Mouse (Mus musculus): ENCODE measurements around the gene Ndrg4. TPM values are rescaled to one million over a fixed set of nuclear protein-coding genes. Genes with fewer than 3 reads are reported as not detected.

Ndrg4 gene
- 13.1 and 14.0 TPM in 2 replicates for polyA plus RNA-seq (2016; fragmentation: Nextera tagmentation; extraction: Ambion mirVana)

GRCm38 (mm10) chr8:95676631-95677030, at the start of gene Ndrg4:
Gene Ndrg4, plus strand, starts transcription at chr8:95676980.
- Histone ChIP-seq H3K4me3 (replicated peaks) (peak within 1 kb of the TSS; percentile 61), H3K36me3 (no peaks in the 10 kb centered on the region), H3K27ac (no peak within 1 kb of the TSS), H3K27me3 (peaks cover 97% of the 10 kb centered on the region), H3K9me3 (no peaks in the 10 kb centered on the region), H3K4me2 (peak within 1 kb of the TSS; percentile 99), H3K4me1 (replicated peaks) (peaks cover 14% of the 10 kb centered on the region), H3K9ac (replicated peaks) (peak within 1 kb of the TSS; percentile 65)
- no peak for ATAC-seq (ENCODE audit: insufficient number of reproducible peaks, insufficient read depth, low FRiP score, low TSS enrichment, low read depth)
- WGBS: 33% methylated on average over 9 of the region's 9 CpGs

- 79% methylated on average over 6 of the region's 6 CpGs for WGBS
- Histone ChIP-seq H3K27me3 (peaks cover 14% of the 10 kb centered on the region), H3K36me3 (peaks cover 5% of the 10 kb centered on the region; the same call in 1 of the 2 replicates), H3K4me3 (replicated peaks) (peak overlapping the region; percentile 80; the same call in 1 of the 2 replicates), H3K4me1 (replicated peaks) (peaks cover 9% of the 10 kb centered on the region), H3K9ac (replicated peaks) (no peak overlapping the region), H3K27ac (no peak overlapping the region), H3K9me3 (no peaks in the 10 kb centered on the region), H3K4me2 (peak overlapping the region; percentile 79)
- ATAC-seq (ENCODE audit: insufficient number of reproducible peaks, insufficient read depth, low FRiP score, low TSS enrichment, low read depth): no peak
Observed at GRCm38 (mm10) chr8:95632840-95633239, 43.9 kb upstream of the Ndrg4 start.

GRCm38 (mm10) chr8:95633262-95634062, 43.3 kb upstream of the Ndrg4 start, which contains the start of gene Gins3:
Gene Gins3, plus strand, starts transcription at chr8:95633453.
- Histone ChIP-seq H3K27ac (no peak within 1 kb of the TSS), H3K4me3 (replicated peaks) (peak within 1 kb of the TSS; percentile 80), H3K27me3 (peaks cover 10% of the 10 kb centered on the region), H3K4me2 (peak within 1 kb of the TSS; percentile 79), H3K4me1 (replicated peaks) (peaks cover 9% of the 10 kb centered on the region), H3K9me3 (no peaks in the 10 kb centered on the region), H3K9ac (replicated peaks) (peak within 1 kb of the TSS; percentile 75), H3K36me3 (peaks cover 9% of the 10 kb centered on the region; the same call in 1 of the 2 replicates)
- peak; percentile 95 for ATAC-seq (ENCODE audit: insufficient number of reproducible peaks, insufficient read depth, low FRiP score, low TSS enrichment, low read depth)
- under 1% methylated on average over 52 of the region's 52 CpGs for WGBS

- Histone ChIP-seq H3K4me1 (replicated peaks) (peaks cover 9% of the 10 kb centered on the region), H3K9me3 (no peaks in the 10 kb centered on the region), H3K36me3 (peaks cover 13% of the 10 kb centered on the region; the same call in 1 of the 2 replicates), H3K4me3 (replicated peaks) (peak overlapping the region; percentile 80), H3K27ac (no peak overlapping the region), H3K9ac (replicated peaks) (peak overlapping the region; percentile 75), H3K27me3 (peaks cover 4% of the 10 kb centered on the region), H3K4me2 (peak overlapping the region; percentile 79)
- WGBS: 3% methylated on average over 6 of the region's 6 CpGs
- no peak for ATAC-seq (ENCODE audit: insufficient number of reproducible peaks, insufficient read depth, low FRiP score, low TSS enrichment, low read depth)
Observed at GRCm38 (mm10) chr8:95634063-95634340, 42.8 kb upstream of the Ndrg4 start.

GRCm38 (mm10) chr8:95644942-95645341, 31.8 kb upstream of the Ndrg4 start:
- H3K9me3 ChIP-seq: no peaks in the 10 kb centered on the region
- 90% methylated on average over 2 of the region's 2 CpGs for WGBS
- H3K27ac ChIP-seq: no peak overlapping the region
- no peaks in the 10 kb centered on the region for H3K4me1 ChIP-seq (replicated peaks)
- no peak for ATAC-seq (ENCODE audit: insufficient number of reproducible peaks, insufficient read depth, low FRiP score, low TSS enrichment, low read depth)
- H3K27me3 ChIP-seq: no peaks in the 10 kb centered on the region
- peaks cover 37% of the 10 kb centered on the region; the same call in 1 of the 2 replicates for H3K36me3 ChIP-seq
- no peak overlapping the region for H3K9ac ChIP-seq (replicated peaks)
- H3K4me3 ChIP-seq (replicated peaks): no peak overlapping the region
- no peak overlapping the region for H3K4me2 ChIP-seq

- no peak for ATAC-seq (ENCODE audit: insufficient number of reproducible peaks, insufficient read depth, low FRiP score, low TSS enrichment, low read depth)
- WGBS: 87% methylated on average over 3 of the region's 3 CpGs
Observed at GRCm38 (mm10) chr8:95648251-95648650, 28.5 kb upstream of the Ndrg4 start.

GRCm38 (mm10) chr8:95653351-95653750, 23.4 kb upstream of the Ndrg4 start:
- ATAC-seq (ENCODE audit: insufficient number of reproducible peaks, insufficient read depth, low FRiP score, low TSS enrichment, low read depth): no peak
- Histone ChIP-seq H3K9me3 (no peaks in the 10 kb centered on the region), H3K4me1 (replicated peaks) (0 out of 2 replicates have a peak, but pooled peaks cover 4% of the 10 kb centered on the region), H3K27me3 (peaks cover 10% of the 10 kb centered on the region), H3K4me3 (replicated peaks) (no peak overlapping the region), H3K9ac (replicated peaks) (no peak overlapping the region), H3K4me2 (no peak overlapping the region), H3K36me3 (no peaks in the 10 kb centered on the region), H3K27ac (no peak overlapping the region)
- WGBS: 74% methylated on average over 5 of the region's 5 CpGs

More at GRCm38 (mm10) chr8:95648251-95648650, 28.5 kb upstream of the Ndrg4 start:
- no peak overlapping the region for H3K4me2 ChIP-seq
- no peaks in the 10 kb centered on the region for H3K9me3 ChIP-seq
- no peak overlapping the region for H3K27ac ChIP-seq
- no peaks in the 10 kb centered on the region for H3K4me1 ChIP-seq (replicated peaks)
- no peak overlapping the region for H3K4me3 ChIP-seq (replicated peaks)
- 0 out of 2 replicates have a peak, but pooled peaks cover 4% of the 10 kb centered on the region for H3K27me3 ChIP-seq
- peaks cover 15% of the 10 kb centered on the region; the same call in 1 of the 2 replicates for H3K36me3 ChIP-seq
- H3K9ac ChIP-seq (replicated peaks): no peak overlapping the region

- Histone ChIP-seq H3K27me3 (peaks cover 10% of the 10 kb centered on the region), H3K27ac (no peak overlapping the region), H3K9ac (replicated peaks) (no peak overlapping the region), H3K4me2 (no peak overlapping the region), H3K9me3 (no peaks in the 10 kb centered on the region), H3K4me1 (replicated peaks) (0 out of 2 replicates have a peak, but pooled peaks cover 4% of the 10 kb centered on the region), H3K36me3 (no peaks in the 10 kb centered on the region), H3K4me3 (replicated peaks) (no peak overlapping the region)
- 78% methylated on average over 7 of the region's 7 CpGs for WGBS
- ATAC-seq (ENCODE audit: insufficient number of reproducible peaks, insufficient read depth, low FRiP score, low TSS enrichment, low read depth): no peak
Observed at GRCm38 (mm10) chr8:95655831-95656230, 20.9 kb upstream of the Ndrg4 start.

- ATAC-seq (ENCODE audit: insufficient number of reproducible peaks, insufficient read depth, low FRiP score, low TSS enrichment, low read depth): no peak
- WGBS: 38% methylated on average over 5 of the region's 5 CpGs
- Histone ChIP-seq H3K4me3 (replicated peaks) (no peak overlapping the region), H3K9me3 (no peaks in the 10 kb centered on the region), H3K4me2 (no peak overlapping the region), H3K4me1 (replicated peaks) (0 out of 2 replicates have a peak, but pooled peaks cover 4% of the 10 kb centered on the region), H3K27me3 (peaks cover 6% of the 10 kb centered on the region), H3K27ac (no peak overlapping the region), H3K9ac (replicated peaks) (no peak overlapping the region), H3K36me3 (no peaks in the 10 kb centered on the region)
Observed at GRCm38 (mm10) chr8:95656316-95657002, 20.3 kb upstream of the Ndrg4 start.

- 0 out of 2 replicates have a peak, but pooled peaks cover 4% of the 10 kb centered on the region for H3K4me1 ChIP-seq (replicated peaks)
- no peak overlapping the region for H3K27ac ChIP-seq
- WGBS: 39% methylated on average over 2 of the region's 2 CpGs
- no peaks in the 10 kb centered on the region for H3K9me3 ChIP-seq
- H3K36me3 ChIP-seq: no peaks in the 10 kb centered on the region
- H3K27me3 ChIP-seq: peaks cover 6% of the 10 kb centered on the region
- ATAC-seq (ENCODE audit: insufficient number of reproducible peaks, insufficient read depth, low FRiP score, low TSS enrichment, low read depth): no peak
- H3K4me3 ChIP-seq (replicated peaks): no peak overlapping the region
- no peak overlapping the region for H3K4me2 ChIP-seq
- H3K9ac ChIP-seq (replicated peaks): no peak overlapping the region
Observed at GRCm38 (mm10) chr8:95657523-95657922, 19.3 kb upstream of the Ndrg4 start.

GRCm38 (mm10) chr8:95660334-95660882, 16.4 kb upstream of the Ndrg4 start:
- 76% methylated on average over 6 of the region's 6 CpGs for WGBS
- no peak overlapping the region for H3K27ac ChIP-seq
- peaks cover 6% of the 10 kb centered on the region for H3K27me3 ChIP-seq
- H3K4me1 ChIP-seq (replicated peaks): 0 out of 2 replicates have a peak, but pooled peaks cover 4% of the 10 kb centered on the region
- H3K9me3 ChIP-seq: no peaks in the 10 kb centered on the region
- H3K4me2 ChIP-seq: no peak overlapping the region
- H3K36me3 ChIP-seq: no peaks in the 10 kb centered on the region
- no peak overlapping the region for H3K4me3 ChIP-seq (replicated peaks)
- ATAC-seq (ENCODE audit: insufficient number of reproducible peaks, insufficient read depth, low FRiP score, low TSS enrichment, low read depth): no peak
- no peak overlapping the region for H3K9ac ChIP-seq (replicated peaks)

Data from limb, embryonic 12.5 days (tissue).